In genomic region chr13:36518144-36518571, GRCm38 (mm10) we compare ENCODE assay signal across 8 mouse cellular contexts.
DNase-seq lines count a peak whose midpoint lies in the region; ATAC-seq lines count a peak whose summit lies in the region.

No protein-coding gene starts in this region.

- DNase-seq in adrenal gland, adult (ENCODE audit: inconsistent age in 2 of 2, low spot score in 1 of 2), result peak; percentile 21 to 50
- DNase-seq in adrenal gland, postnatal 4 days (ENCODE audit: low spot score in 2 of 2), result no peak
- peak; percentile 20 to 38 for DNase-seq in right cerebral cortex, adult 2 months (ENCODE audit: low spot score in 2 of 2)
- no peak for DNase-seq in right cerebral cortex, postnatal 14 days
- DNase-seq in layer of hippocampus, adult 8-10 months (ENCODE audit: low spot score in 2 of 2), result peak; percentile 42 to 58
- peak; percentile 84 for DNase-seq in retina, embryonic 14.5 days (ENCODE audit: low spot score)
- no peak for DNase-seq in left cerebral cortex, postnatal 36 days (ENCODE audit: low spot score in 2 of 2)

- intact Hi-C loops in left cerebral cortex, postnatal 36 days (cut with DNase I), result no loop called here

- ATAC-seq in CD4-positive, CD25-positive, alpha-beta regulatory T cell, adult 4 months, result no peak

Comparison
In these comparisons a context has a peak if more than half of its experiments do, and no peak if none do; other contexts are left out.
1. DNase-seq: peak in adrenal gland, adult (2 of 2), right cerebral cortex, adult 2 months (2 of 2), layer of hippocampus, adult 8-10 months (2 of 2) and retina, embryonic 14.5 days (single experiment); none in adrenal gland, postnatal 4 days (0 of 2), right cerebral cortex, postnatal 14 days (single experiment) and left cerebral cortex, postnatal 36 days (0 of 2).